Mouse (Mus musculus): ENCODE data around the gene Gm10837. TPM values are rescaled to one million over a fixed set of nuclear protein-coding genes. Genes with fewer than 3 reads are reported as not detected.

Gm10837 gene
- polyA plus RNA-seq, 1 experiment from 2014 or later, result not detected

- Histone ChIP-seq H3K4me3 (no peak overlapping the region), H3K9me3 (no peaks in the 10 kb centered on the region), H3K27me3 (peaks cover 100% of the 10 kb centered on the region), H3K27ac (no peak overlapping the region), H3K36me3 (no peaks in the 10 kb centered on the region), H3K9ac (no peak overlapping the region), H3K4me1 (peaks cover 24% of the 10 kb centered on the region), H3K4me2 (no peak overlapping the region)
- ATAC-seq (ENCODE audit: insufficient number of reproducible peaks, insufficient read depth, low FRiP score, low TSS enrichment, low read depth), result no peak
- 61% methylated on average over 7 of the region's 7 CpGs for whole genome bisulfite sequencing
These were observed 23.5 kb upstream of the Gm10837 start for GRCm38 (mm10) chr14:122466756-122467362.

GRCm38 (mm10) chr14:122467926-122468841 is 22.2 kb upstream of the Gm10837 start:
- Histone ChIP-seq H3K27me3 (peaks cover 100% of the 10 kb centered on the region), H3K4me3 (no peak overlapping the region), H3K27ac (no peak overlapping the region), H3K36me3 (no peaks in the 10 kb centered on the region), H3K9me3 (no peaks in the 10 kb centered on the region), H3K4me2 (no peak overlapping the region), H3K9ac (no peak overlapping the region), H3K4me1 (peaks cover 24% of the 10 kb centered on the region)
- WGBS, result 5% methylated on average over 23 of the region's 23 CpGs
- no peak for ATAC-seq (ENCODE audit: insufficient number of reproducible peaks, insufficient read depth, low FRiP score, low TSS enrichment, low read depth)

GRCm38 (mm10) chr14:122468971-122469755 is 21.2 kb upstream of the Gm10837 start:
- Histone ChIP-seq H3K27me3 (peaks cover 100% of the 10 kb centered on the region), H3K4me2 (no peak overlapping the region), H3K4me3 (no peak overlapping the region), H3K9me3 (no peaks in the 10 kb centered on the region), H3K4me1 (peaks cover 20% of the 10 kb centered on the region), H3K27ac (no peak overlapping the region), H3K36me3 (no peaks in the 10 kb centered on the region), H3K9ac (no peak overlapping the region)
- WGBS, result 3% methylated on average over 28 of the region's 28 CpGs
- no peak for ATAC-seq (ENCODE audit: insufficient number of reproducible peaks, insufficient read depth, low FRiP score, low TSS enrichment, low read depth)

GRCm38 (mm10) chr14:122471449-122472085 is 18.8 kb upstream of the Gm10837 start:
- no peaks in the 10 kb centered on the region for H3K9me3 ChIP-seq

GRCm38 (mm10) chr14:122472161-122472560 is 18.2 kb upstream of the Gm10837 start:
- ATAC-seq (ENCODE audit: insufficient number of reproducible peaks, insufficient read depth, low FRiP score, low TSS enrichment, low read depth), result no peak
- no peak overlapping the region for H3K9ac ChIP-seq
- no peaks in the 10 kb centered on the region for H3K9me3 ChIP-seq
- no peaks in the 10 kb centered on the region for H3K36me3 ChIP-seq
- H3K4me2 ChIP-seq, result no peak overlapping the region
- no peak overlapping the region for H3K27ac ChIP-seq
- H3K27me3 ChIP-seq, result peaks cover 100% of the 10 kb centered on the region
- under 1% methylated on average over 13 of the region's 13 CpGs for WGBS
- peaks cover 28% of the 10 kb centered on the region for H3K4me1 ChIP-seq
- H3K4me3 ChIP-seq, result no peak overlapping the region

More at GRCm38 (mm10) chr14:122471449-122472085, 18.8 kb upstream of the Gm10837 start:
- Histone ChIP-seq H3K9ac (no peak overlapping the region), H3K27me3 (peaks cover 100% of the 10 kb centered on the region), H3K36me3 (no peaks in the 10 kb centered on the region), H3K4me2 (no peak overlapping the region), H3K4me3 (no peak overlapping the region), H3K4me1 (peaks cover 28% of the 10 kb centered on the region), H3K27ac (no peak overlapping the region)
- no peak for ATAC-seq (ENCODE audit: insufficient number of reproducible peaks, insufficient read depth, low FRiP score, low TSS enrichment, low read depth)
- WGBS, result 8% methylated on average over 21 of the region's 31 CpGs

- H3K4me1 ChIP-seq, result peaks cover 28% of the 10 kb centered on the region
- H3K27ac ChIP-seq, result no peak overlapping the region
- H3K4me3 ChIP-seq, result no peak overlapping the region
- H3K9me3 ChIP-seq, result no peaks in the 10 kb centered on the region
- no peak for ATAC-seq (ENCODE audit: insufficient number of reproducible peaks, insufficient read depth, low FRiP score, low TSS enrichment, low read depth)
- no peak overlapping the region for H3K4me2 ChIP-seq
- H3K27me3 ChIP-seq, result peaks cover 100% of the 10 kb centered on the region
- 3% methylated on average over 5 of the region's 5 CpGs for WGBS
- H3K36me3 ChIP-seq, result no peaks in the 10 kb centered on the region
- H3K9ac ChIP-seq, result no peak overlapping the region
These were observed 17.7 kb upstream of the Gm10837 start for GRCm38 (mm10) chr14:122472647-122473046.

- Histone ChIP-seq H3K27ac (no peak overlapping the region), H3K9me3 (no peaks in the 10 kb centered on the region), H3K9ac (no peak overlapping the region), H3K27me3 (peaks cover 100% of the 10 kb centered on the region), H3K36me3 (no peaks in the 10 kb centered on the region), H3K4me3 (no peak overlapping the region), H3K4me1 (peaks cover 28% of the 10 kb centered on the region), H3K4me2 (no peak overlapping the region)
- under 1% methylated on average over 17 of the region's 17 CpGs for WGBS
- ATAC-seq (ENCODE audit: insufficient number of reproducible peaks, insufficient read depth, low FRiP score, low TSS enrichment, low read depth), result no peak
These were observed 17.1 kb upstream of the Gm10837 start for GRCm38 (mm10) chr14:122473211-122473751.

- Histone ChIP-seq H3K27me3 (peaks cover 99% of the 10 kb centered on the region), H3K9me3 (no peaks in the 10 kb centered on the region), H3K9ac (0 out of 2 replicates have a peak overlapping the region, but pooled peaks have one; percentile 32), H3K4me3 (peak overlapping the region; percentile 46), H3K36me3 (no peaks in the 10 kb centered on the region), H3K4me1 (peaks cover 33% of the 10 kb centered on the region), H3K27ac (no peak overlapping the region), H3K4me2 (peak overlapping the region; percentile 70)
- 0 out of 2 replicates have a peak, but pooled peaks have one; percentile 4 for ATAC-seq (ENCODE audit: insufficient number of reproducible peaks, insufficient read depth, low FRiP score, low TSS enrichment, low read depth)
- under 1% methylated on average over 57 of the region's 57 CpGs for WGBS
These were observed 16.1 kb upstream of the Gm10837 start for GRCm38 (mm10) chr14:122474041-122474890.

GRCm38 (mm10) chr14:122474891-122475556 is 15.4 kb upstream of the Gm10837 start, which contains the start of gene Zic2:
TSS of gene Zic2 (plus strand) at chr14:122475435.
- H3K27ac ChIP-seq, result no peak within 1 kb of the TSS
- WGBS, result under 1% methylated on average over 43 of the region's 73 CpGs

More at GRCm38 (mm10) chr14:122474891-122475556, 15.4 kb upstream of the Gm10837 start, which contains the start of gene Zic2:
- peak; percentile 56 for ATAC-seq (ENCODE audit: insufficient number of reproducible peaks, insufficient read depth, low FRiP score, low TSS enrichment, low read depth)
- peak within 1 kb of the TSS; percentile 70 for H3K4me2 ChIP-seq
- H3K36me3 ChIP-seq, result no peaks in the 10 kb centered on the region
- peaks cover 94% of the 10 kb centered on the region for H3K27me3 ChIP-seq
- H3K9me3 ChIP-seq, result no peaks in the 10 kb centered on the region
- peaks cover 33% of the 10 kb centered on the region for H3K4me1 ChIP-seq
- H3K9ac ChIP-seq, result peak within 1 kb of the TSS; percentile 55
- H3K4me3 ChIP-seq, result peak within 1 kb of the TSS; percentile 46

Data from embryonic facial prominence, embryonic 13.5 days (tissue).